Mouse (Mus musculus) lung, postnatal 4 days (tissue): ENCODE measurements around the gene Pgm2.

Experiments used
- DNase-seq, 2 experiments: peaks; one replicate each; pipeline ENCODE4 v3.0.0; 2021

Pgm2 gene

GRCm38 (mm10) chr5:64092748-64093292 lies at the start of gene Pgm2:
Pgm2 (plus strand) TSS chr5:64092950.
- DNase-seq: peak; percentile 90 to 91

GRCm38 (mm10) chr5:64043694-64044453 lies 48.9 kb upstream of the Pgm2 start:
- no peak for DNase-seq

DNA sequence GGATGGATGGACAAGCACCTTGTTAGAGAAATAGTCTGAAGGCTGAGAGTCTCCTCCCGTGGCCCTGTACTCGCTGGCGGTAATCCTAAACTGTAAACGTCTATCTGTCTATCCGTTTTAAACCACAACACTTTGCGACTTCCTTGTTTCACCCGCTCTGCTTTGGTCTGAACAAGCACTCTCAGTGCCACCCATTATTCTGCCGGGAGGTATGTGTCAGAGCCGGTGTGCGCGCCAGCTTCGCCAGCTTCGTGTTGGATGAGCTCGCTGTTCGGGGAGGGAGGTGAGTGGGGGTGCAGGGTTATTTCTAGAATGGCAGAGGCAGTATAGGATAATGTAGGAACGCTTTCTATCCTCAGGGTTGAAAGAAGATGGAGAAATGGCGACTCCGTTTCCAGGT lies 48.0 kb upstream of the Pgm2 start:
- no peak for DNase-seq

GRCm38 (mm10) chr5:64045502-64045901 lies 47.2 kb upstream of the Pgm2 start:
- peak; percentile 76 to 88 for DNase-seq

GRCm38 (mm10) chr5:64046995-64047394 lies 45.8 kb upstream of the Pgm2 start:
- no peak for DNase-seq

GRCm38 (mm10) chr5:64047921-64048320 lies 44.8 kb upstream of the Pgm2 start:
- DNase-seq: no peak

DNA sequence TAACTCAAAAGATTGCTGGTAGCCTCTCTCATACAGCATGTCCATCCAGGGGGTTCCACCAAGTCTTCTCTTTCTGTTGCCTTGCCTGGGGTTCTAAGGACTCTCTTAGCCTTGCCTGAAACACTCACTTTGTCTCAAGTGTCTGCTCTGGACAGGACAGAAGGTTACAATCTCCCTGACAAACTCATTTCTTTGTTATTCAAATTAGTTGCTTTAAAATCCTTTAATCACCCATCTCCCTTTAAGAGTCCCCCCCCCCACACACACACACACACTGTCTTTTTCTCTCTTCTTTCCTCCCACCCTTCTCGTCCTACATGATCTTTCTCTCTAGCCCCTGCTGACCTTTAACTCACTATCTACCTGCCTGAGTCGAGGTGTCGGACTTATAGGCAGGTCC lies 44.1 kb upstream of the Pgm2 start:
- DNase-seq: no peak

GRCm38 (mm10) chr5:64049256-64049655 lies 43.5 kb upstream of the Pgm2 start:
- no peak for DNase-seq

DNA sequence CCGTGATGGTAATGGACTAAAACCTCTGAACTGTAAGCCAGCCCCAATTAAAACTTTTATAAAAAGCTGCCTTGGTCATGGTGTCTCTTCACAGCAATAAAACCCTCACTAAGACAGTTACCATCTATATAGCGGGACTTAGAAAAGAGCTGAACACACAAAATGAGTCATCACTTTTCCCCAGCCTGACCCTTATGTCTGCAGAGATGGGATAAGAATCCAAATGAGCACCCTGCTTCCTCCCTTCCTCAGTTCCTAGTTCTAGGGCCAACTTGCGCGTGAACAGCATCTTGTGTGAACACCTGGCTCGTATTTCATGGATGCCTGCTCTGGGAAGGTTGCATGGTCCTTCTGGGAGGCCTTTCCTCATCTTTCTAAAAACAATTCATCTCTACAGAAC lies 39.7 kb upstream of the Pgm2 start:
- no peak for DNase-seq

DNA sequence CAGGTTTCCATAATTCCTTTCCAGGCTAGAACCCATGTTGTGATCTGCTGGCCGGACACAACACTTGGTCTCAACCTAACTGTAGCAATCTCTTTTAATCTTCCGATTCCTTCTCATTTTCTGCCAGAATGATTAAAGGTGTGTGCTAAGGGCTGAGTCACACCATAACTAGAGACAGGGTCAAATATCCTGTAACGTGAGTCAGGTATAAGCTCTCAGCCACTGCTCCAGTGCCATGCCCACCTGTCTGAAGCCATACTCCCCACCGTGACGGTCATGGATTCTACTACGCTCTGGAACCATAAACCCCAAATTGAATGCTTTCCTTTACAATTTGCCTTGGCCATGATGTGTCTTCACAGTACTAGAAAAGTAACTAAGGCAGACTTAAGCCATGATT lies 36.5 kb upstream of the Pgm2 start:
- DNase-seq: no peak

- peak in 1 of 2 experiments; percentile 26 for DNase-seq
These were observed 31.9 kb upstream of the Pgm2 start for GRCm38 (mm10) chr5:64060881-64061280.

GRCm38 (mm10) chr5:64061643-64062042 lies 31.1 kb upstream of the Pgm2 start:
- no peak for DNase-seq

DNA sequence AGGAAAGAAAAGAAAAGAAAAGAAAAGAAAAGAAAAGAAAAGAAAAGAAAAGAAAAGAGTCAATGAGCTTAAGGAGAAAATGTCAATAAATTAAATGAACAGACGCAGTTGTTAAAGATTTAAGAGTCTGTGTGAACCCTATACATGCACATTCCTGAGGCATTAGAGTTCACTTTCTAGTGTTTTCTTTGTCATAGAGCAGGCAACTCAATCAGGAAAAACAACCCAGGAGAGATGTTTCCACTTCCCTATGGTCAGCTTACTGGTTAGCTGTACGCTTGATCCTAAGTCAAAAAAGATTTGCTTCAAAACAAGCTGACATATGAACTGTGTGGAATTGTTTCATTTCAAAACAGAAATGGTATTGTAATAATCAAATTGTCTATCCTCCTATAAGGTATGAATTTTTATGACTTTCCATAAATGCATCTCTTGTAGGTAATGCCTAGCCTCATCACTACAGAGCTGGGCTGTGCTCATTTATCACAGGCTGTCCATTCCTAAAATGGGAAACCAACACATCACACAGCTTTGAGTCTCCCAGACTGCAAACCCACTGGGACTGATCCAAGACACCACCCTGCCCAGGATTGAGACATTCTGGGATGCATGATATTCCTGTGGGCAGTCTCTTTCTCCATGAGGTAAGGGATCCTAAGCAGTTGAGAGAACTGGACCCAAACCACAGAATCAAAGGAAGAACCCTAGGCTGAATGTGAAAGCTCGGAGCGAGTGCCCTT lies 29.7 kb upstream of the Pgm2 start:
- no peak for DNase-seq

DNA sequence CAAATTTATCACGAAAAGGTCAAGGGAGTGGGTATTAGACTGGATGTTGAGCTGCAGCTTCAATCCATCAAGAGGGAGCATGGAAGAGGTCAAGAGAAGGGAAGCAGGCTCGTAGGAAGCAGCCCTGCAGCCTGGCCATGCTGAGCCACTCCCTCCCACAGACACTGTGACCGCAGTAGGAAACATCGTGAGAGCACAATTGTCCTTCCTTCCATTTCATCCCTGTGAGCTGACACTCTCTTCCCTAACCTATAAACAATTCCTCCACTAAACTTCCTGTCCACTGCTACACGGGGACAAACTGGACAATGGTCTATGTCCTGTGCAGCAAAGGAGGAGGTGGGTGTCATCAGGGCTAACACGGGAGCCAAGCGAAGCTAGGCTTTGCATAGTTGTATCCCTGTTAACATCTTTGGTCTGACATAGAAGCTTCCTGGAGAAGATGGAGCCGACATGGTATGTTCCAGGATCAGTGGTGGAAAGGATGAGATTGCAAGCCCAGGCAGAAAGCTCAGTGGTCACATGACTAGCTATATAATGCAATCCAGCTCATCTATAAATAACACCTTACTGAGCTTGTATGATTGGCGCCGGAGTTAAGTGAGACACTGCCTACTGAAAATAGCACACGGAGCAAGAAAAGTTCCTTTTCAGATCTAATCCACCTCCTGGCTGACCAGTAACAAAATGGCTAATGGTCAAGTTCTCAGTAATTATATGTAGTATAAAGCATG lies 29.0 kb upstream of the Pgm2 start:
- peak; percentile 25 to 51 for DNase-seq

DNA sequence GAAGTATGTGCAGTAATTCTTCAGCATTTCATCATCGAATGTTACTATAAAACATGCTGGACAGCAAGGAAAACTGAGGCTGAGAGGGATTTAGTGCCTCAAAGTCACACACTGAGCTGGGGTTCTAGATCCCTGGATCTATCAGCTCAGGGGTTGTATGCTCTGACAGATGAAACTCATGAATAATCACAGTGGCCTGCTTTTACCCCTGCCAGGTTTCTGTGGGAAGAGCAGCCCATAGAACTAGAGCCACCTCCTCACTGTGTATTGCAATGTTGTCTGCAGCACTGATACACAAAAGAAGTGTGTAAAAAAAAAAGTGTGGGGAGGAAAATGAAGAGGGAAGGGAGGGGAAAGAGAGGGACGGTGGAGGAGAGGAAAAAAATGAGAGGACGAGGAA lies 28.3 kb upstream of the Pgm2 start:
- no peak for DNase-seq

- no peak for DNase-seq
These were observed 27.2 kb upstream of the Pgm2 start for GRCm38 (mm10) chr5:64065497-64066046.

GRCm38 (mm10) chr5:64066159-64066558 lies 26.6 kb upstream of the Pgm2 start:
- DNase-seq: no peak

GRCm38 (mm10) chr5:64067576-64067975 lies 25.2 kb upstream of the Pgm2 start:
- no peak for DNase-seq

- DNase-seq: peak; percentile 74 to 81
These were observed 22.6 kb upstream of the Pgm2 start for GRCm38 (mm10) chr5:64070081-64070673.

- no peak for DNase-seq
These were observed 21.8 kb upstream of the Pgm2 start for GRCm38 (mm10) chr5:64070742-64071476.

- no peak for DNase-seq
These were observed 18.3 kb upstream of the Pgm2 start for GRCm38 (mm10) chr5:64074455-64074854.

- peak in 1 of 2 experiments; percentile 53 for DNase-seq
These were observed 17.2 kb upstream of the Pgm2 start for GRCm38 (mm10) chr5:64075506-64075905.
